Mouse (Mus musculus) thymus, adult 2 months (tissue): ENCODE measurements around the gene Nup133. TPM values are rescaled to one million over a fixed set of nuclear protein-coding genes. Genes with fewer than 3 reads are reported as not detected.

Experiments used
- DNase-seq: peaks from one replicate; pipeline ENCODE4 v3.0.0; 2021
- H3K27ac ChIP-seq: fragments of 200-500 bp; 2 replicates; pipeline ENCODE4 v1.5.1; 2012; ENCODE audit warnings: low read length, control low read depth; ENCODE audit not compliant: control insufficient read depth, insufficient read depth
- H3K27me3 ChIP-seq: fragments of 200-500 bp; 2 replicates; pipeline ENCODE4 v1.6.1; 2012; ENCODE audit warnings: mild to moderate bottlenecking, low read length, moderate library complexity, mixed read lengths; ENCODE audit not compliant: control insufficient read depth, insufficient read depth
- H3K36me3 ChIP-seq: fragments of 200-500 bp; 2 replicates; pipeline ENCODE4 v1.6.1; 2012; ENCODE audit warnings: mild to moderate bottlenecking, low read length, moderate library complexity; ENCODE audit not compliant: control insufficient read depth, insufficient read depth
- H3K4me1 ChIP-seq: fragments of 200-500 bp; replicated peaks from 2 replicates; pipeline ENCODE4 v1.6.1; 2012; ENCODE audit warnings: low read length; ENCODE audit not compliant: control insufficient read depth, insufficient read depth
- H3K4me3 ChIP-seq: fragments of 200-500 bp; 2 replicates; pipeline ENCODE4 v1.5.1; 2012; ENCODE audit warnings: mild to moderate bottlenecking, low read length, control low read depth, moderate library complexity; ENCODE audit not compliant: control insufficient read depth, insufficient read depth
- CTCF ChIP-seq: fragments of 200-500 bp; IDR thresholded peaks from 2 replicates; pipeline ENCODE4 v1.5.1; 2012; ENCODE audit warnings: mild to moderate bottlenecking, control low read depth, low read length, moderate library complexity, borderline replicate concordance; ENCODE audit not compliant: control insufficient read depth, poor library complexity, insufficient read depth; ENCODE audit errors: extremely low read depth
- POLR2A ChIP-seq: fragments of 200-500 bp; IDR thresholded peaks from 2 replicates; pipeline ENCODE4 v1.6.1; 2012; ENCODE audit warnings: mild to moderate bottlenecking, low read length, control low read depth, moderate library complexity; ENCODE audit not compliant: control insufficient read depth, poor library complexity, insufficient read depth; ENCODE audit errors: extremely low read depth
- WGBS: fragments of 180-500 bp; shearing (Covaris S2); methylation state at CpG from one replicate; pipeline ENCODE4 v1.1.7; 2018; 5-methylcytosine and 5-hydroxymethylcytosine counted together
- polyA plus RNA-seq: library from polyadenylated mRNA; depleted of rRNA; stranded (reverse); fragments of >200 nt; gene quantifications from 2 replicates; pipeline ENCODE4 v1.2.3, GENCODE M21; 2012

Nup133 gene
- polyA plus RNA-seq, 1 experiment = 15.9 TPM

- H3K27me3 ChIP-seq = no peaks in the 10 kb centered on the region
- H3K36me3 ChIP-seq = peaks cover 17% of the 10 kb centered on the region
- no peak for TF ChIP-seq CTCF
- DNase-seq = no peak
- no peak overlapping the region for H3K27ac ChIP-seq
- WGBS = 93% methylated on average over 7 of the region's 7 CpGs
- H3K4me1 ChIP-seq = no peaks in the 10 kb centered on the region
- H3K4me3 ChIP-seq = no peak overlapping the region
Measured at GRCm38 (mm10) chr8:123899366-123899765, 49.7 kb downstream of the Nup133 start.

GRCm38 (mm10) chr8:123898576-123898975 lies 50.5 kb downstream of the Nup133 start:
- TF ChIP-seq CTCF (no peak), POLR2A (no peak)
- H3K27me3 ChIP-seq = peaks cover 5% of the 10 kb centered on the region; the same call in 1 of the 2 replicates
- no peak for DNase-seq
- H3K27ac ChIP-seq = no peak overlapping the region
- H3K4me1 ChIP-seq = no peaks in the 10 kb centered on the region
- H3K36me3 ChIP-seq = peaks cover 13% of the 10 kb centered on the region
- WGBS = 95% methylated on average over 5 of the region's 5 CpGs
- H3K4me3 ChIP-seq = no peak overlapping the region

GRCm38 (mm10) chr8:123896774-123897173 lies 52.3 kb downstream of the Nup133 start:
- H3K27me3 ChIP-seq = peaks cover 16% of the 10 kb centered on the region; the same call in 1 of the 2 replicates
- DNase-seq = no peak
- WGBS = 60% methylated on average over 10 of the region's 10 CpGs
- TF ChIP-seq CTCF (no peak), POLR2A (no peak)
- H3K36me3 ChIP-seq = peaks cover under 1% of the 10 kb centered on the region; the same call in 1 of the 2 replicates
- H3K4me3 ChIP-seq = no peak overlapping the region
- H3K27ac ChIP-seq = no peak overlapping the region
- H3K4me1 ChIP-seq = no peaks in the 10 kb centered on the region; the same call in 1 of the 2 replicates

GRCm38 (mm10) chr8:123896366-123896761 lies 52.7 kb downstream of the Nup133 start:
- Histone ChIP-seq H3K4me3 (no peak overlapping the region), H3K27me3 (peaks cover 17% of the 10 kb centered on the region; the same call in 1 of the 2 replicates), H3K36me3 (no peaks in the 10 kb centered on the region), H3K4me1 (no peaks in the 10 kb centered on the region; the same call in 1 of the 2 replicates), H3K27ac (no peak overlapping the region)
- TF ChIP-seq POLR2A (no peak), CTCF (no peak)
- WGBS = 70% methylated on average over 14 of the region's 14 CpGs
- DNase-seq = no peak

- DNase-seq = no peak
- Histone ChIP-seq H3K4me1 (no peaks in the 10 kb centered on the region; the same call in 1 of the 2 replicates), H3K27ac (no peak overlapping the region), H3K4me3 (no peak overlapping the region), H3K27me3 (peaks cover 20% of the 10 kb centered on the region; the same call in 1 of the 2 replicates), H3K36me3 (no peaks in the 10 kb centered on the region)
- 76% methylated on average over 9 of the region's 9 CpGs for WGBS
- TF ChIP-seq POLR2A = no peak
- TF ChIP-seq CTCF = no peak
Measured at GRCm38 (mm10) chr8:123895680-123896365, 53.2 kb downstream of the Nup133 start.

- Histone ChIP-seq H3K27me3 (peaks cover 20% of the 10 kb centered on the region; the same call in 1 of the 2 replicates), H3K4me1 (no peaks in the 10 kb centered on the region; the same call in 1 of the 2 replicates), H3K27ac (no peak overlapping the region), H3K4me3 (no peak overlapping the region), H3K36me3 (no peaks in the 10 kb centered on the region)
- DNase-seq = no peak
- 72% methylated on average over 4 of the region's 4 CpGs for WGBS
- TF ChIP-seq POLR2A (no peak), CTCF (no peak)
Measured at GRCm38 (mm10) chr8:123895230-123895629, 53.8 kb downstream of the Nup133 start.

GRCm38 (mm10) chr8:123894502-123895097 lies 54.5 kb downstream of the Nup133 start, which contains the start of gene Acta1:
Gene Acta1 (minus strand): TSS chr8:123894751.
- no peak for DNase-seq
- no peaks in the 10 kb centered on the region for H3K36me3 ChIP-seq
- no peak within 1 kb of the TSS for H3K27ac ChIP-seq
- H3K4me3 ChIP-seq = no peak within 1 kb of the TSS
- no peaks in the 10 kb centered on the region; the same call in 1 of the 2 replicates for H3K4me1 ChIP-seq
- no peak for TF ChIP-seq POLR2A
- TF ChIP-seq CTCF = no peak
- WGBS = 33% methylated on average over 15 of the region's 15 CpGs
- H3K27me3 ChIP-seq = peaks cover 24% of the 10 kb centered on the region
